Mouse (Mus musculus) testis, adult 2 months (tissue): ENCODE results near the gene Dgke. TPM values are rescaled to one million over a fixed set of nuclear protein-coding genes. Genes with fewer than 3 reads are reported as not detected.
"Not testable (repeated sequence)": the region's sequence is repeated elsewhere in the genome, so short reads cannot be mapped to it uniquely, and the experiment has no call there.

ENCODE experiments used
- H3K27ac ChIP-seq: fragments of 200-500 bp; 2 replicates; pipeline ENCODE4 v1.5.1; 2012; ENCODE audit warnings: low read depth, low read length; ENCODE audit not compliant: control insufficient read depth, insufficient read depth
- H3K27me3 ChIP-seq: fragments of 200-500 bp; 2 replicates; pipeline ENCODE4 v1.6.1; 2012; ENCODE audit warnings: mild to moderate bottlenecking, low read length, moderate library complexity; ENCODE audit not compliant: control insufficient read depth, insufficient read depth
- H3K36me3 ChIP-seq: fragments of 200-500 bp; 2 replicates; pipeline ENCODE4 v1.6.1; 2012; ENCODE audit warnings: mild to moderate bottlenecking, low read length; ENCODE audit not compliant: control insufficient read depth, insufficient read depth
- H3K4me1 ChIP-seq: fragments of 200-500 bp; 2 replicates; pipeline ENCODE4 v1.6.1; 2012; ENCODE audit warnings: low read length; ENCODE audit not compliant: control insufficient read depth, insufficient read depth
- H3K4me3 ChIP-seq: fragments of 200-500 bp; 2 replicates; pipeline ENCODE4 v1.5.1; 2012; ENCODE audit warnings: low read depth, mild to moderate bottlenecking, low read length, moderate library complexity, mixed read lengths; ENCODE audit not compliant: control insufficient read depth
- CTCF ChIP-seq: fragments of 200-500 bp; IDR thresholded peaks from 2 replicates; pipeline ENCODE4 v1.5.1; 2012; ENCODE audit warnings: low read depth, mild to moderate bottlenecking, inconsistent platforms, low read length, moderate library complexity; ENCODE audit not compliant: control insufficient read depth, insufficient read depth, insufficient replicate concordance
- POLR2A ChIP-seq: fragments of 200-500 bp; IDR thresholded peaks from 2 replicates; pipeline ENCODE4 v1.6.1; 2012; ENCODE audit warnings: low read depth, mild to moderate bottlenecking, inconsistent platforms, low read length, moderate library complexity; ENCODE audit not compliant: control insufficient read depth
- polyA plus RNA-seq: library from polyadenylated mRNA; depleted of rRNA; stranded (reverse); fragments of >200 nt; gene quantifications from 2 replicates; pipeline ENCODE4 v1.2.3, GENCODE M21; 2012

Gene Dgke
- polyA plus RNA-seq, 1 experiment = 4.0 TPM

DNA sequence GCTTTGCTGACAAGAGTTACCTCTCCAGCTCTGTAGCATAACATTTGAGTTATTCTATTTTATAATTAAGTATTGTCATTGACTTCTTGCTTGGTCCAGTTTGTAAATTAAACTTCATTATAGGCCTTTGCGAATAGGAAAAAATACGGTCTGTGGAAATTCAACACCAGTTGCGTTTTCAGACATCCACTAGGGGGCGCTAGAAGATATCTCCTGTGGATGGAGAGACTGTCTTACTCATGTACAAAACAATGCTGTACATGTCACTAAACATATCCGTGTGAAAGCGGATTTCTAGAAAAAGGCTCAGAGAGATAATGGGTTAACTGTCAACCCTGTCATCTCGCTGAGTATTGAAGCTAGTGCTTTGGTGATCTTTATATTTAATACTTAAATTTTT lies 18.0 kb upstream of the Dgke start:
- no peak for TF ChIP-seq CTCF
- no peak for TF ChIP-seq POLR2A
- Histone ChIP-seq H3K36me3 (no peaks in the 10 kb centered on the region), H3K4me1 (no peaks in the 10 kb centered on the region), H3K27ac (no peak overlapping the region), H3K27me3 (no peaks in the 10 kb centered on the region), H3K4me3 (no peak overlapping the region)

DNA sequence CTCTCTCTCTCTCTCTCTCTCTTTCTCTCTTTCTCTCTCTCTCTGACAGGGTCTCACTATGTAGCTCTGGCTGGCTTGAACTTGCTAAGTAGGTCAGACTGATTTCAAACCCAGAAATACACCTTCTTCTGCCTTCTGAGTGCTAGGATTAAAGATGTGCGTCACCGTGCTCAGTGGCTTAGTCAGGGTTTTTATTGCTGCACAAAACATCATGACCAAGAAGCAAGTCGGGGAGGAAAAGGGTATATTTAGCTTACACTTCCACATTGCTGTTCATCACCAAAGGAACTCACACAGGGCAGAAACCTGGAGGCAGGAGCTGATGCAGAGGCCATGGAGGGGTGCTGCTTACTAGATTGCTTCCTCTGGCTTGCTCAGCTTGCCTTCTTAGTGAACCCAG lies 16.0 kb upstream of the Dgke start:
- not testable (repeated sequence) for H3K27me3 ChIP-seq, H3K4me1 ChIP-seq, H3K4me3 ChIP-seq, H3K27ac ChIP-seq, H3K36me3 ChIP-seq

DNA sequence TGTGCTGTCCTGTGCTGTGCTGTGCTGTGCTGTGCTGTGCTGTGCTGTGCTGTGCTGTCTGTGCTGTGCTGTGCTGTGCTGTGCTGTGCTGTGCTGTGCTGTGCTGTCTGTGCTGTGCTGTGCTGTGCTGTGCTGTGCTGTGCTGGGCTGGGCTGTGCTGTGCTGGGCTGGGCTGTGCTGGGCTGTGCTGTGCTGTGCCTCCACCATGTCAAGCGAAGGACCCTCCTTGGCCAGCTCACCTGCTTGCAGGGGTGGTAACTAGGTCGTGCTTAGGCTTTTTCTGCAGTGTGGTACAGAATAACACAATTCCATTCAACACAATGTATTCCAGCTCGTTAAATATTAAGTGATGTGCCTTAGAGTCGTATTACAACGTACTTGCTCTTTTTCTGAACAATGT lies 15.3 kb upstream of the Dgke start:
- H3K27me3 ChIP-seq, H3K27ac ChIP-seq, H3K36me3 ChIP-seq, H3K4me1 ChIP-seq, H3K4me3 ChIP-seq: not testable (repeated sequence)

DNA sequence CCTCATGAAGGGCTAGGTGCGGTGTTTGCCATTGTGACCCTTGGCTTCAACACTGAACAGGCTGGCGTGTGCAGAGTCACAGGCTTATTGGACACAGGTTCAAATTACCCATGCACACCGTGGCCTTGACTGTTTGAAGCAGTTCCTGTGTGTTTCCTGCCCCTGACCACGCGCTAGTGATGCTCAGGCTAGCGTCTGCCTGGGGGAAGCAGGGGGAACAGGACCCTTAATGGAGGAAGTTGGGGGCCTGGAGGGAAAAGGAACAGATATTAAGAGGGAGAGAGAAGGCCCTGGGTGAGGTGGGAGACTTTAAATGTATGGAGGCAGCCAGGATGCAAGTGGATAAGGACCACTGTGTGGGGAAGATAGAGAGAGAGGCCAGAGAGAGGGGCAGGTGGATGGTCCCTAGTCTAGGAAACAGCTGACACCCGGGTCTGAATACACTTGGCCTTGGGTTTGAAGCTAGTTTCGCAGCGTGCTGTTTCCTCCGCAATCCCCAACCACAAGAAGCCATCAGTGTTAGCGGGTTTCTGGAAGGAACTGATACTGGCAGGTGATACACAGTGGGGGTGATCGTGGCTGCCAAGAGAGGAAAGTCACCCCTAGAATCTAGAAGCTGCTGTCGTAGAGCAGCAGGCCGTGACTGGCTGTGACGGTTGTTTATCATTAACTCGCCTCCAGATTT lies 12.5 kb upstream of the Dgke start:
- Histone ChIP-seq H3K4me1 (peaks cover 2% of the 10 kb centered on the region; the same call in 1 of the 2 replicates), H3K27ac (no peak overlapping the region), H3K4me3 (no peak overlapping the region), H3K27me3 (no peaks in the 10 kb centered on the region), H3K36me3 (no peaks in the 10 kb centered on the region)
- TF ChIP-seq CTCF (no peak), POLR2A (no peak)

DNA sequence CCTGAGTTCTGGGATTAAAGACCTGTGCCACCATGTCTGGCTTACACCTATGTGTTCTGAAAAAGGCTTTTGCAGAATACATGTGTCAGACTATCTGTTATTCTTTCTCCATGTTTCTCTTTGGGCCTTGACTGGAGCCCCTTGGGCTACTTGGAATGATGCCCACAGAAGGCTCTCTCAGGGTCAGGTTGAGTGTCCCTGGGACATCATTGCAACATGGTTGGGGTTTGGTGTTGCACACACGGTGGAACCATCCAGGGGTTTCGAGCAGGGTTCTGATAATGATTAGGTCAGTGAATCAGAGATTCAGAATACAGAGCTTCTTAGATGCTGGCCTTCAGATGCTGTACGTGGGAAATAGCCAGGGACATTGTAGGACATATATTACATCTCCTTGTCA lies 11.7 kb upstream of the Dgke start:
- no peaks in the 10 kb centered on the region for H3K27me3 ChIP-seq
- no peak overlapping the region for H3K27ac ChIP-seq
- no peak overlapping the region for H3K4me3 ChIP-seq
- no peaks in the 10 kb centered on the region for H3K36me3 ChIP-seq
- TF ChIP-seq CTCF (no peak), POLR2A (no peak)
- H3K4me1 ChIP-seq = peaks cover 2% of the 10 kb centered on the region; the same call in 1 of the 2 replicates

DNA sequence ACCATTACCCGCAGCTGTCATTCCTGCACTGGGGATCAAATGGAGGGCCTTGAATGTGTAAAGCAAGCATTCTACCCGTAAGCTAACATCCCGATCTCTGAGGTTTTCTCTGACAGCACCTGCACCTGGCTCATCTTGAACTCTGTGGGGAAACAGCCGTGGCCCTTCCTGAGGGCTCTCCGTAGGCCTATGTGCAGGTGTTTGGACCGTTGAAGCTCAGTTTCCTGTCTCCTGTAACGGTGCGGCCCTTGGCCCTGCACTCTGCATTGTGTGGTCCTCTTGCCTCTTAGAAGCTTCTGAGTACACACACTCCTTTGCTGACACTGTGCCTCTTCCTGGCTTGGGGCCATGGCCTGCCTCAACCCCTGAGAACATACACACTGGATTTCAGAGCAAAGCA lies 11.0 kb upstream of the Dgke start:
- no peak for TF ChIP-seq CTCF
- no peak for TF ChIP-seq POLR2A

DNA sequence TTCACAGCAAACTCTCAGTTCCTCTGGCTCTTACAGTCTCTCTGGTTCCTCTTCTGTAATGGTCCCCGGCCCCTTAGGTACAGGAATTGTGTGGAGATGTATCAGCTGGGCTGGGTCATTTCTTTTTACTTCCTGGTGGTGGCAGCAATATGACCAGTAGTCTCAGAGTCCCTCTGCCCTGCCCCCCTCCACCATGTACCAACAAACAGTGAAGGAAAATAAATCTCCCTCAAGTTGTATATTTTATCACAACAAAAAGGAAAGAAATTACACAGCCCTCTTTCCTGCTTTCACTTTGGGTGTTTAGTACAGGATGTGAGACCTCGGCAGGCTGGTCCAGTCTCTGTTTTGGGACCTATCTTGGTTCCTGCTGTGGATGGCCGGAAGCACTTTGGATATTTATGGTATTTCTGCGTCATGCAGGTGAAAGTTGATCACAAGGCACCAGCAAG lies 9.7 kb upstream of the Dgke start:
- Histone ChIP-seq H3K4me1 (peaks cover 2% of the 10 kb centered on the region; the same call in 1 of the 2 replicates), H3K36me3 (no peaks in the 10 kb centered on the region), H3K27ac (no peak overlapping the region), H3K4me3 (no peak overlapping the region), H3K27me3 (no peaks in the 10 kb centered on the region)
- TF ChIP-seq POLR2A (no peak), CTCF (no peak)

More for the DNA sequence above, 11.0 kb upstream of the Dgke start:
- no peaks in the 10 kb centered on the region for H3K36me3 ChIP-seq
- H3K27me3 ChIP-seq = no peaks in the 10 kb centered on the region
- H3K4me3 ChIP-seq = no peak overlapping the region
- H3K27ac ChIP-seq = no peak overlapping the region
- peaks cover 2% of the 10 kb centered on the region; the same call in 1 of the 2 replicates for H3K4me1 ChIP-seq
